Mouse (Mus musculus) lung, embryonic 15.5 days (tissue): ENCODE results near the gene Rps6kb2. TPM values are rescaled to one million over a fixed set of nuclear protein-coding genes. Genes with fewer than 3 reads are reported as not detected.

ENCODE experiments used
- ATAC-seq: fragments of 200-750 bp; cut with Nextera tagmentation; 2 replicates; pipeline ENCODE4 v1.8.0; 2017; ENCODE audit warnings: moderate number of reproducible peaks, borderline replicate concordance; ENCODE audit not compliant: low FRiP score, low TSS enrichment; ENCODE audit errors: extremely low read depth
- H3K27ac ChIP-seq: fragments of 300-500 bp; sonication (generic); 2 replicates; pipeline ENCODE4 v1.5.1; 2015; ENCODE audit warnings: moderate library complexity, mild to moderate bottlenecking, inconsistent platforms
- H3K27me3 ChIP-seq: fragments of 300-500 bp; sonication (generic); 2 replicates; pipeline ENCODE4 v1.6.1; 2015; ENCODE audit warnings: inconsistent platforms
- H3K36me3 ChIP-seq: fragments of 300-500 bp; sonication (generic); 2 replicates; pipeline ENCODE4 v1.6.1; 2015; ENCODE audit warnings: inconsistent platforms
- H3K4me1 ChIP-seq: fragments of 300-500 bp; sonication (generic); 2 replicates; pipeline ENCODE4 v1.6.1; 2015; ENCODE audit warnings: inconsistent platforms
- H3K4me2 ChIP-seq: fragments of 300-500 bp; sonication (generic); 2 replicates; pipeline ENCODE4 v1.6.1; 2015; ENCODE audit warnings: inconsistent platforms, mild to moderate bottlenecking, moderate library complexity
- H3K4me3 ChIP-seq: fragments of 300-500 bp; sonication (generic); 2 replicates; pipeline ENCODE4 v1.5.1; 2015; ENCODE audit warnings: mild to moderate bottlenecking, inconsistent platforms
- H3K9ac ChIP-seq: fragments of 300-500 bp; sonication (generic); 2 replicates; pipeline ENCODE4 v1.6.1; 2015; ENCODE audit warnings: inconsistent platforms
- H3K9me3 ChIP-seq: fragments of 300-500 bp; sonication (generic); 2 replicates; pipeline ENCODE4 v1.6.1; 2016; ENCODE audit warnings: inconsistent platforms
- WGBS: fragments of 180-500 bp; shearing (Covaris S2); methylation state at CpG from one replicate; pipeline ENCODE4 v1.1.7; 2015; 5-methylcytosine and 5-hydroxymethylcytosine counted together
- polyA plus RNA-seq: library from polyadenylated mRNA; unstranded; fragments of >200 nt; fragmentation: Nextera tagmentation; extraction: Ambion mirVana; gene quantifications from 2 replicates; pipeline ENCODE4 v1.2.1, GENCODE M21; 2015

Gene Rps6kb2
- polyA plus RNA-seq, 1 experiment from 2014 or later = 45.0 TPM

DNA sequence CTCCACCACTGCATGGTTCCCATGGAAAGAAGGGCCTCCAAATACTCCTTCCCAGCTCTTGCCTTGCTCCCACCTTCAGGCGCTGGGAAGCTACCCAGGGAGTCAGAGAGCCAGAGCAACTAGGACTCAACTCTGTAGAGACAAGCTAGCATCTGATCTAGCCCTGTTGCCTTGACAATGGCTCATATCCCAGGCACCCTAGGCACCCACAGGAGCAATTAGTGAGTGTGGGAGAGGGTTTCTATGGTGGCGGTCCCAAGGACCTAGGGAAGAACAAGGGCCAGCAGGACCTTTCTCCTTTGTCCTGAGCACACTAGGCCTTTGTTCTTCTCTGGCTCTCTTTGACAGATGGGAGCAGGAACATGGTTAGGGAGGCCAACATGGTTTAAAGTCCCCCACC lies 20.5 kb upstream of the Rps6kb2 start:
- Histone ChIP-seq H3K27me3 (no peaks in the 10 kb centered on the region), H3K9me3 (no peaks in the 10 kb centered on the region), H3K9ac (no peak overlapping the region), H3K4me1 (peaks cover 12% of the 10 kb centered on the region), H3K4me2 (no peak overlapping the region), H3K27ac (no peak overlapping the region), H3K36me3 (no peaks in the 10 kb centered on the region), H3K4me3 (no peak overlapping the region)
- ATAC-seq = no peak
- WGBS = 67% methylated on average over 2 of the region's 2 CpGs

DNA sequence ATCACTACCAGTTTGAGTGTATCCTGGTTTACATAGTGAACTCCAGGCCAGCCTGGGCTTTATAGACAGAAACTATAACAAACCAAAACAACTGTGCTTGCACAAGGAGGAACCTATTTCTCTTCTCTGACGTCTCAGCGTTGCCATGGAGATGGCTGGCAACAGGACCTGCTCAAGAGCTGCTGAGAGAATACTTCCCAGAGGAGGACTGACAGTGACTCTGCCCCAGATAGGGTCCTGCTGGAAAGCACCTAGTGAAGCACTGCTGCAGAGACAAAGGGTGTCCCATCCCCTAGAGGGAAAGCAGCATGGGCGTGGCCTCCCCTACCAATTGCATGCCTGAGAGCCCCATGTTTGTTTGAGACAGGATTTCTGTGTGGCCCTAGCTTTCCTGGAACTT lies 18.7 kb upstream of the Rps6kb2 start:
- Histone ChIP-seq H3K27me3 (no peaks in the 10 kb centered on the region), H3K4me3 (no peak overlapping the region), H3K4me1 (peaks cover 12% of the 10 kb centered on the region), H3K27ac (no peak overlapping the region), H3K9me3 (no peaks in the 10 kb centered on the region), H3K36me3 (no peaks in the 10 kb centered on the region), H3K4me2 (no peak overlapping the region), H3K9ac (no peak overlapping the region)
- ATAC-seq = no peak
- WGBS = 33% methylated on average over 3 of the region's 3 CpGs

- 83% methylated on average over 7 of the region's 7 CpGs for WGBS
Observed at GRCm38 (mm10) chr19:4180411-4180810, 17.3 kb upstream of the Rps6kb2 start.

GRCm38 (mm10) chr19:4175368-4175947 lies 12.3 kb upstream of the Rps6kb2 start, which contains the start of gene Carns1:
Gene Carns1 (minus strand): TSS chr19:4175479.
- Histone ChIP-seq H3K27ac (no peak within 1 kb of the TSS), H3K4me3 (peak within 1 kb of the TSS; percentile 15; the same call in 1 of the 2 replicates), H3K27me3 (no peaks in the 10 kb centered on the region), H3K9me3 (no peaks in the 10 kb centered on the region), H3K36me3 (no peaks in the 10 kb centered on the region), H3K9ac (no peak within 1 kb of the TSS), H3K4me1 (peaks cover 26% of the 10 kb centered on the region), H3K4me2 (peak within 1 kb of the TSS; percentile 43)
- WGBS = 5% methylated on average over 11 of the region's 11 CpGs
- peak; percentile 51; the same call in 1 of the 2 replicates for ATAC-seq

More at GRCm38 (mm10) chr19:4180411-4180810, 17.3 kb upstream of the Rps6kb2 start:
- no peak overlapping the region for H3K9ac ChIP-seq
- no peaks in the 10 kb centered on the region for H3K9me3 ChIP-seq
- H3K27me3 ChIP-seq = no peaks in the 10 kb centered on the region
- no peaks in the 10 kb centered on the region for H3K36me3 ChIP-seq
- no peak for ATAC-seq
- H3K4me1 ChIP-seq = peaks cover 17% of the 10 kb centered on the region
- H3K27ac ChIP-seq = no peak overlapping the region
- H3K4me2 ChIP-seq = no peak overlapping the region
- H3K4me3 ChIP-seq = no peak overlapping the region

- 0 out of 2 replicates have a peak overlapping the region, but pooled peaks have one; percentile 13 for H3K9ac ChIP-seq
- no peaks in the 10 kb centered on the region for H3K27me3 ChIP-seq
- ATAC-seq = no peak
- no peaks in the 10 kb centered on the region for H3K36me3 ChIP-seq
- no peak overlapping the region for H3K4me2 ChIP-seq
- H3K4me1 ChIP-seq = peaks cover 35% of the 10 kb centered on the region
- no peak overlapping the region for H3K4me3 ChIP-seq
- H3K27ac ChIP-seq = no peak overlapping the region
- 61% methylated on average over 11 of the region's 11 CpGs for WGBS
- no peaks in the 10 kb centered on the region for H3K9me3 ChIP-seq
Observed at GRCm38 (mm10) chr19:4172925-4173324, 9.8 kb upstream of the Rps6kb2 start.

DNA sequence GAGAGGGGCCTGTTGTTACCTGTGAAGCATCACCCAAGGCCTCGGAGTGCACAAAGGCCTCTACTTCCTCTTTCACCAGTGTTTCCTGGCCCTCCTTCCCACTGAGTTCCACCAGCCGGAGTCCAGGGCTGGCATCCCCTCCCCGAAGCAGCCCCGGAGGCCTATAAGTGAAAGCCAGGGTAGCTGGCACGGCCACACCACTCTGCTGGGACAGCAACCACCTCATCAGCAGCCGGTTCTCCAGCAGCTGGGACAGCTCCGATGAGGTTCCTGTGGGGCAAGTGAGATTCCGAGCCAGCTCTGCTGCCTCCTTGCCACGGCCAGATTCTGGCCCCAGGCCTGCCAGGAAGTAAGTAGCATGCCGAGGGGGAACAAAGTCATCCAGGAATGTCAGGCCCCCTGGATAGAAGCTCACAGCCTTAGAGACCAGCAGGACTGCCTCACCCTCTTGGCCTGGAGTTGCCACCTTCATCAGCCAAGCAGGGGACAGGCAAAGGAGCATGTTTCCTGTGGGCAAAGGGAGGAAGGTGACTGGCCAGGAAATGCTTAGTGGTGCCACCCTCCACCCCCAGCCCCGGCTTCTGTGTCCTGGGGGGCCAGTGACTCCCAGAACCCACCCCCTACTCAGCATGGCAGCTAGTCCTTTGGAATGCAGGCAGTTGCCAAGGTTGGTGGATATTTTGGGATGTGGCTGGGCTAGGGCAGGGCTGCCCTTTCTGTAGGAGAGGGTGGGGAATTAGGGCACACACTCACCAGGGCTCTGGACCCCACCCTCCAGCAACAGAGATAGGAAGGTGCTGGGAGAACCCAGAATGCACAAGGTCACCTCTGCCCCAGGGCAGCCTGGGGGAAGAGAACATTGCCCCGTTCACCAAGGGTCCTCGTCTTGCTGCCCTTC lies 8.5 kb upstream of the Rps6kb2 start:
- Histone ChIP-seq H3K4me2 (no peak overlapping the region), H3K9me3 (no peaks in the 10 kb centered on the region), H3K4me1 (peaks cover 35% of the 10 kb centered on the region), H3K27me3 (no peaks in the 10 kb centered on the region), H3K36me3 (no peaks in the 10 kb centered on the region), H3K27ac (peak overlapping the region; percentile 41), H3K4me3 (no peak overlapping the region), H3K9ac (no peak overlapping the region)
- no peak for ATAC-seq
- WGBS = 35% methylated on average over 13 of the region's 13 CpGs

GRCm38 (mm10) chr19:4170723-4171392 lies 7.7 kb upstream of the Rps6kb2 start:
- Histone ChIP-seq H3K9me3 (no peaks in the 10 kb centered on the region), H3K27me3 (no peaks in the 10 kb centered on the region), H3K4me2 (no peak overlapping the region), H3K4me1 (peaks cover 34% of the 10 kb centered on the region), H3K9ac (no peak overlapping the region), H3K4me3 (no peak overlapping the region), H3K36me3 (no peaks in the 10 kb centered on the region), H3K27ac (peak overlapping the region; percentile 41; the same call in 1 of the 2 replicates)
- ATAC-seq = no peak
- WGBS = 88% methylated on average over 10 of the region's 10 CpGs

DNA sequence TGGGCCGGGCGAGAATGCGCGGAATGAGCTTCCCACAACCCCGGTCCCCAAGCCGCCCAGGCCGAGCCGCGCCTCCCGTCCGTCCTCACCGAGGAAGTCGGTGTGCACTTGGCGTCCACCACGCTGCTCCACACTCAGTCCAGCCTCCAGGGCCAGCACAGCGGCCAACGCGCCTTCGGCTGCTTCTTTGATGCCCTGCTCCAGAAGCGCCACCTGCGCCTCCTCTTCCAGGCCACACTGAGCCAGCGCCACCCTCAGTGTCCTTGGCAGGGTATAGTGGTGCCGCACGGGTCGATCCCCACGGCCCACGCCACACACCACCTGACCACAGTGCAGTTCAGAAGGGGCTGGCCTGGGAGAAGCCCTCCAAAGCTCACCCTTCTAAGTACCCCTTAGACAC lies 6.7 kb upstream of the Rps6kb2 start:
- peak overlapping the region; percentile 46 for H3K4me3 ChIP-seq
- H3K36me3 ChIP-seq = no peaks in the 10 kb centered on the region
- H3K4me2 ChIP-seq = peak overlapping the region; percentile 85
- WGBS = 10% methylated on average over 27 of the region's 27 CpGs
- H3K27me3 ChIP-seq = no peaks in the 10 kb centered on the region
- peak overlapping the region; percentile 71 for H3K9ac ChIP-seq
- no peaks in the 10 kb centered on the region for H3K9me3 ChIP-seq
- peak overlapping the region; percentile 86 for H3K27ac ChIP-seq
- peaks cover 24% of the 10 kb centered on the region for H3K4me1 ChIP-seq
- ATAC-seq = peak; percentile 58

GRCm38 (mm10) chr19:4169378-4169784 lies 6.2 kb upstream of the Rps6kb2 start:
- WGBS = 0% methylated on average over 41 of the region's 43 CpGs
- no peaks in the 10 kb centered on the region for H3K27me3 ChIP-seq
- peak overlapping the region; percentile 86 for H3K27ac ChIP-seq
- H3K9me3 ChIP-seq = no peaks in the 10 kb centered on the region
- no peaks in the 10 kb centered on the region for H3K36me3 ChIP-seq
- peak overlapping the region; percentile 85 for H3K4me2 ChIP-seq
- H3K4me3 ChIP-seq = peak overlapping the region; percentile 46
- H3K4me1 ChIP-seq = peaks cover 24% of the 10 kb centered on the region
- peak; percentile 96 for ATAC-seq
- peak overlapping the region; percentile 71 for H3K9ac ChIP-seq

DNA sequence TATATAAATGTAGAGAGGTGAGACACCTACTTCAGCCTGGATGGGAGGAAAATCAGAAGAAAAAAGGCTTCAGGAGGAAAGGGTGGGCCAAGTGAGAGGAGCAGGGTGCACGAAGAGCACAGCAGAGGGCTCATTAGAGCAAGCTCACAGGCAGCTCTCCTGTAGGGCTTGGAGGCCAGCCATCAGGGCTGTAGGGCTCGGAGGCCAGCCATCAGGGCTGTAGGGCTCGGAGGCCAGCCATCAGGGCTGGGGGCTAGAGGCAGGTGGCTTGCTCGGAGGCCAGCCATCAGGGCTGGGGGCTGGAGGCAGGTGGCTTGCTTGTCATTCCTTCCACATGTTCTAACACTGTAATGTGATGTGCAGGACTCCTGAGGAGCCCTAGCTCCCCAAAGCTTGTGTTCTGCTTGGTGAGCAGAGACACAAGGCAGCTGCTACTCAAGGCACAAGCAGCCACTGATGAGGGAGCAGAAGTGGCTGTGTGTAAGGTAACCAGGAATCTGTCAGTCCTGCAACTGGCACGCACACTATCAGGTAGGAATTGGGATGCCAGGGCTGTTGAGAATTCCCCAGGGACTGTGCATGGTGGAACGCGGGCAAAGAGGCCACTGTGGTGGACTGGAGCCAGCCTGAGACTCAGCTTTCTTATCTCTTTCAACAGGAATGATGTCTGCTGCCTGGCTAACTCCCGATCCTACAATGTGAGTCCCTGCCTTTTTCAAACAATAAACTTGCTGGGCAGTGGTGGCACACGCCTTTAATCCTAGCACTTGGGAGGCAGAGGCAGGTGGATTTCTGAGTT lies 3.7 kb upstream of the Rps6kb2 start:
- Histone ChIP-seq H3K4me3 (no peak overlapping the region), H3K4me1 (peaks cover 37% of the 10 kb centered on the region), H3K9ac (no peak overlapping the region), H3K4me2 (no peak overlapping the region), H3K27ac (no peak overlapping the region), H3K36me3 (peaks cover 1% of the 10 kb centered on the region), H3K27me3 (no peaks in the 10 kb centered on the region), H3K9me3 (no peaks in the 10 kb centered on the region)
- WGBS = 67% methylated on average over 9 of the region's 9 CpGs
- ATAC-seq = no peak

DNA sequence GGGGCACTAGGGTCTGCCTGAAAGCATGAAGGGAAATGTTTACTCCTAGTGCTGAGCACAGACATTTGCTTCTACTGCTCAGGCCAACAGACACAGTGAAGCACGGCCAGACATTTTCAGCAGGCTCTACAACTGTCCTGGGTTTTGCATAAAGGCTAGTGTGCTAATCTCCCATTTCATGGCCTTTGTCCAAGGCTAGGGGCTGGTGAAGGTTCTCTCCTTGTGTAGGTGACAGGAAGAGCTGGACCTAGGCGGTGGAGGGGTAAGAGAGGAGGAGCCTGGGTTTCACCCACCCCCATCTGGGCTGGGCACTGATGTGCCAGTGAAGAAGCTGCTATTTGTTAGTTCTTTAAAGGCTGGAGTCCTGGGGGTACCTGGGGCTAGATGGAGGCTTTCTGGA lies 1.6 kb upstream of the Rps6kb2 start:
- Histone ChIP-seq H3K9me3 (no peaks in the 10 kb centered on the region), H3K4me1 (peaks cover 20% of the 10 kb centered on the region), H3K4me3 (no peak overlapping the region), H3K4me2 (no peak overlapping the region), H3K27me3 (no peaks in the 10 kb centered on the region), H3K27ac (no peak overlapping the region), H3K36me3 (peaks cover 19% of the 10 kb centered on the region), H3K9ac (no peak overlapping the region)
- 60% methylated on average over 2 of the region's 2 CpGs for WGBS
- ATAC-seq = no peak
